Mouse (Mus musculus): Measurements from ENCODE around the gene Snrpf.

DNA sequence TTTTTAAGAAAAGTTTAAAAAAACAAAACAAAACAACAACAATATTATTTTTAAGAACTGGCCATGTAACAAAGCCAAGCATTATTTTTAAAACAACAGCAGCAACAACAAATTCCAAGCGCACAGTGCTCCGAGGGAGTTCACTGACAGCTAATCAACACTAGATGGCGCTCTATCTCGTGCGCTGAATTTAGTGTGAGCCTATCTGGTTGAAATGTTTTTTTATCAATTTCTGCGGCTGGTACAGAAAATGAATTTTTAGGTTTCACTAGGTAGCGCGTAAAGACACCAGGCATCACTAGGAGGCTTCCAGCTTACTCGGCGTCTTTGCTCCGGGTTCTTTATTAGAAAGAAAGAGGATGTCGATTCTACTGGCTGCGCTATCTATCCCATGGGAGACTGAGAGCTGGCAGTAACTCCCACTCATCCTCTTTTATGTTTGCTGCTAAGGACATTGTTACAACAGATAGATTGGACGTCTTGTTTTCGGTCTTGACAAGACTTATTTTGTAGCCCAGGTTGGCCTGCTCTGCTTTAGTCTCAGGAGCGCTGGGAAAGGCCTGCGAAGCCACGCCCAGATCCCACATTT, 22.0 kb upstream of the Snrpf start:
- TF ChIP-seq CTCF (IDR thresholded peaks at IDR 0.05; ENCODE audit: low read depth) (peak; percentile 95), EP300 (IDR thresholded peaks at IDR 0.05; ENCODE audit: low read depth) (no peak)

All from liver, postnatal 0 days (tissue).